Mouse (Mus musculus) embryonic fibroblast, embryonic 13.5 days (primary cell): ENCODE results near the gene Sap18.

Experiments
- CTCF ChIP-seq: IDR thresholded peaks from 2 replicates; pipeline ENCODE4 v1.5.1; 2011; ENCODE audit warnings: mild to moderate bottlenecking, control low read depth, low read length, moderate library complexity, borderline replicate concordance; ENCODE audit not compliant: insufficient read depth
- POLR2A ChIP-seq: IDR thresholded peaks from 2 replicates; pipeline ENCODE4 v1.6.1; 2011; ENCODE audit warnings: low read depth, mild to moderate bottlenecking, control low read depth, low read length, moderate library complexity

- TF ChIP-seq POLR2A (no peak), CTCF (no peak)
Observed at GRCm38 (mm10) chr14:57787406-57787805, 10.6 kb upstream of the Sap18 start.
